Mouse (Mus musculus) thymus, postnatal 14 days (tissue): ENCODE results near the gene Ugt1a9.

Experiments
- DNase-seq: peaks from one replicate; pipeline ENCODE4 v3.0.0; 2021

Gene Ugt1a9

GRCm38 (mm10) chr1:88261706-88262105 is 191.1 kb downstream of the Ugt1a9 start:
- DNase-seq, result no peak

- no peak for DNase-seq
These were observed 191.7 kb downstream of the Ugt1a9 start for GRCm38 (mm10) chr1:88262255-88262654.

- no peak for DNase-seq
These were observed 192.4 kb downstream of the Ugt1a9 start for GRCm38 (mm10) chr1:88262961-88263360.

GRCm38 (mm10) chr1:88263778-88264177 is 193.2 kb downstream of the Ugt1a9 start:
- no peak for DNase-seq

- DNase-seq, result no peak
These were observed 193.8 kb downstream of the Ugt1a9 start for GRCm38 (mm10) chr1:88264237-88264868.

- no peak for DNase-seq
These were observed 194.3 kb downstream of the Ugt1a9 start for GRCm38 (mm10) chr1:88264869-88265240.

- DNase-seq, result no peak
These were observed 195.5 kb downstream of the Ugt1a9 start for GRCm38 (mm10) chr1:88266123-88266522.

GRCm38 (mm10) chr1:88267489-88267888 is 196.9 kb downstream of the Ugt1a9 start:
- no peak for DNase-seq

- no peak for DNase-seq
These were observed 197.5 kb downstream of the Ugt1a9 start for GRCm38 (mm10) chr1:88268070-88268469.
